Mouse (Mus musculus) left cerebral cortex, postnatal 4 days (tissue): Measurements from ENCODE around the gene Tspan18. TPM values are rescaled to one million over a fixed set of nuclear protein-coding genes. Genes with fewer than 3 reads are reported as not detected.

Experiments used
- DNase-seq: peaks from one replicate; pipeline ENCODE4 v3.0.0-alpha.2; 2022
- intact Hi-C: fragments of 180-260 bp; cut with DNase I; formaldehyde crosslinking; loops from one replicate; pipeline ENCODE4 v1.15.1; 2025
- total RNA-seq, 2 experiments: library from RNA; stranded (reverse); gene quantifications; 2 replicates each; pipeline ENCODE4 v1.2.3; 2021

Gene Tspan18
- total RNA-seq, 2 experiments from 2014 or later: 13.8 to 14.6 TPM

GRCm38 (mm10) chr2:93345663-93346268, 11.5 kb upstream of the Tspan18 start:
- intact Hi-C loops: no loop called here
- DNase-seq: no peak

- intact Hi-C loops: no loop called here
- no peak for DNase-seq
Observed at GRCm38 (mm10) chr2:93339373-93340106, 5.2 kb upstream of the Tspan18 start.

GRCm38 (mm10) chr2:93335996-93336395, 1.7 kb upstream of the Tspan18 start:
- intact Hi-C loops: no loop called here
- DNase-seq: no peak

DNA sequence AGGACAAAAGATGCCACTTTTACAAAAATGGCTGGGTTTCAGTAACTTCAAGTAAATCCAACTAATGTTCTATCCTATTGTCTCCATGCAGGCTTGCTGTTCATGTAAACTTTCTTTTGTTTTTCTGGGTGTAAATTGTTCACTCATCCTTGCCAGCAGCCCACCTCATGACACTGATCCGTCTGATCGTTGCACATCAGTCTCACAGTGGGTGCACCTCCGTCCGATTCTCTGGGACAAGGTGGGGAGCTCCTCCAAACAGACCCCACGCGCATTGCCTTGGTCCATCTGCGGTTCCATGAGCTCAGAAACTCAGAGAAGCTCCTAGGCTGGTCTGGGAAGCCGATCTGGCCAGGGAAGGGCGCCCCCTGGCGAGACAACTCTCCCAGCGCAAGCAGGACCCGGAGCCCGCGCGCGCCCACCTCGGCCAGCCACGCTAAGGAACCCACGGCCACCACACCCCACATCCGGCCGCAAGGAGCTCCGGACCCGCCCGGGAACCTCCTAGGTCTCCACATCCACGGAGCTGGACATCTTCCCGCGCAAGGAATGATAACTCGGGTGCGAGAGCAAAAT, 976 bp downstream of the Tspan18 start:
- intact Hi-C loops: loop anchor here (2.0 kb wide), 1 partner anchor 115 kb away; no protein-coding TSS in a partner anchor

DNA sequence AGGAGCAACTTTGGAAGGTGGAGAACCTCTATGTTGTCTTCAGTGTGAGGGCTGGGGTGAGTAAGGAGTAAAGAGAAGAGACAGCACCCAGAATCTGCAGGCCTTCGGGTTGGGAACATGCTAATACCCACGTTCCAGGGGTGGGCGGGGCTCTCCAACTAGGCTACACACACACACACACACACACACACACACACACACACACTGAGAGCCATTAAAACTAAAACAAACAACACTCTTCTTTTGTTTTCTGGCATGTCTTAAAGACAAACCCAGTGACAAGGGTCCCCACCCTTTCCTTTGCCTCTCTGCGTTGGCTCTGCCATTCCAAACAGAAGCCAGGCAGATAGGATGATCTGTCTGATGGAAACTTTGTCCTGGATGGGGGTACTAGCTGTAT, 2.0 kb downstream of the Tspan18 start:
- DNase-seq: no peak
- intact Hi-C loops: loop anchor here (2.0 kb wide), 1 partner anchor 113 kb away; no protein-coding TSS in a partner anchor

More for the DNA sequence above, 976 bp downstream of the Tspan18 start:
- DNase-seq: peak; percentile 91

- intact Hi-C loops: no loop called here
- DNase-seq: no peak
Observed at GRCm38 (mm10) chr2:93331121-93331520, 3.2 kb downstream of the Tspan18 start.

- DNase-seq: no peak
- intact Hi-C loops: no loop called here
Observed at GRCm38 (mm10) chr2:93329120-93329519, 5.2 kb downstream of the Tspan18 start.

GRCm38 (mm10) chr2:93327915-93328555, 6.3 kb downstream of the Tspan18 start:
- peak; percentile 76 for DNase-seq
- intact Hi-C loops: no loop called here

GRCm38 (mm10) chr2:93324681-93325080, 9.6 kb downstream of the Tspan18 start:
- intact Hi-C loops: no loop called here
- DNase-seq: no peak

GRCm38 (mm10) chr2:93321946-93322345, 12.4 kb downstream of the Tspan18 start:
- intact Hi-C loops: no loop called here
- no peak for DNase-seq

GRCm38 (mm10) chr2:93320267-93320666, 14.0 kb downstream of the Tspan18 start:
- no peak for DNase-seq
- intact Hi-C loops: no loop called here

- intact Hi-C loops: no loop called here
- no peak for DNase-seq
Observed at GRCm38 (mm10) chr2:93319598-93319997, 14.7 kb downstream of the Tspan18 start.

- intact Hi-C loops: no loop called here
- DNase-seq: no peak
Observed at GRCm38 (mm10) chr2:93318781-93319349, 15.4 kb downstream of the Tspan18 start.

- intact Hi-C loops: no loop called here
- DNase-seq: no peak
Observed at GRCm38 (mm10) chr2:93313768-93314632, 20.3 kb downstream of the Tspan18 start.

DNA sequence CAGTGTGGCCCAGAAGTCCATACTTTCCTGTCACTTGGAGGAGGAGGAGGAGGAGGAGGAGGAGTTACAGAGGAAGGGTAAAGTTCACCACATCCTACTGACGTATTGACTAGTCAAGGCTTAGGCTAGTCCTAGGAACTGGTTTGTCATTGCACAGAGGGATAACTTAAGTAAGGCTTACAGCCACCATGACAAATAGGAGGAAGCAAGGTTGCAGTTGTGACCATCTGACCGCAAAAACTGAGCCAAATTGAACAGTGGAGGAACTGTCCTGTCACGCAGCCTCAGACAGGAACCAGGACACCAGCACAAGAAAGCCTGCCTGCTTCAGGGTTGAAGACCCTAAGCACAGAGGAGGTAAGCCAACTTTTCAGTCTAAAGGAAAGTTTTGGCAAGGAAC, 21.8 kb downstream of the Tspan18 start:
- no peak for DNase-seq
- intact Hi-C loops: no loop called here

DNA sequence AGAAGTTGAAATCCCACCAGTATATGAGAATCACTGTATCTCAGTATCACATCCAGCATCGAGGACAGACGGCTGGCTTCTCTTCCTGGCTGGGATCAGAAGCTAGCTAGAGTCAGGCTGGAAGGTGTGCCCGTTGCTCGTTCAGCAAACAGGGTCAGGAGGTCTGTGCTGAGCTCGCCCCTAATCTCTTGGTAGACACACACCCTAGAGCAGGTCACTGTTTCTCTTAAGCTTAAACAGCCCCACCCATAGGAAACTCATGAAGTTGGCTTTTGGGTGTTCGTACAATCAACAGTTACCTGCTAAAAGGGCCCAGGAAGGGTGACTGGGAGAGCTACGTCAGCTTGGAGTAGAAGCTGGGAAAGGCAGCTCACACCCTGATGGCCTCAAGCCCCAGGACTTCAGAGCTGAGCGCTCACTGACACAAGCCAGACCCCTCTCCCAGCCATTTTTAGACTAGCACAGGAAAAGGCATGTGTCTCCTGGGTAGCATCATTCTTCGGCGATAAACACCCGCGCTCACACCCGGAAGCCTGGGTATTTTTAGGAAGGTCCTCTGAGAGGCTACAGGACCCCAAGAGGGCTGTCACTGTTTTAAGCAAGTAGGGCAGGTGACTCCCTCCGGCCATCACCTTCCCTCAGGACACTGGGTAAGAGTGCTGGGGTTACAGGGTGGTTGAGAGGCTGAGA, 24.4 kb downstream of the Tspan18 start:
- DNase-seq: no peak
- intact Hi-C loops: no loop called here

DNA sequence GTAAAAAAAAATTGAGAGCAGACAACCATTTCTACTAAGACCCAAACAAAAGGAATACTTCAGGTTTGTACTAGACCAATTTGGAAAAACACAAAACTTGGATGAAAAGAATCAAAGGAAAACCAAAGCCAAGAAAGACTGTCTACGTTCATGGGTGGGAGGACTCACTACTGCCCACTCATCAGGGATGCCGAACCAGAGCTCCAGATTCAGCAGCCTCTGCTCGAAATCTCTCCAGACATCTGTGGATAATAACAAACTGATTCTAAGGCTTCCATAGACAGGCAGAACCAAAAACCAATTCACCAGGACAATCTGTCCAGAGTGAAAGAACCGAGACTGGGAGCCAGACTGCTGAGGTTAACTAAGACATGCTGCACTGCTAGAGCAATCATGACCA, 27.4 kb downstream of the Tspan18 start:
- intact Hi-C loops: no loop called here
- DNase-seq: no peak

GRCm38 (mm10) chr2:93304273-93304634, 30.1 kb downstream of the Tspan18 start:
- intact Hi-C loops: no loop called here
- DNase-seq: no peak

DNA sequence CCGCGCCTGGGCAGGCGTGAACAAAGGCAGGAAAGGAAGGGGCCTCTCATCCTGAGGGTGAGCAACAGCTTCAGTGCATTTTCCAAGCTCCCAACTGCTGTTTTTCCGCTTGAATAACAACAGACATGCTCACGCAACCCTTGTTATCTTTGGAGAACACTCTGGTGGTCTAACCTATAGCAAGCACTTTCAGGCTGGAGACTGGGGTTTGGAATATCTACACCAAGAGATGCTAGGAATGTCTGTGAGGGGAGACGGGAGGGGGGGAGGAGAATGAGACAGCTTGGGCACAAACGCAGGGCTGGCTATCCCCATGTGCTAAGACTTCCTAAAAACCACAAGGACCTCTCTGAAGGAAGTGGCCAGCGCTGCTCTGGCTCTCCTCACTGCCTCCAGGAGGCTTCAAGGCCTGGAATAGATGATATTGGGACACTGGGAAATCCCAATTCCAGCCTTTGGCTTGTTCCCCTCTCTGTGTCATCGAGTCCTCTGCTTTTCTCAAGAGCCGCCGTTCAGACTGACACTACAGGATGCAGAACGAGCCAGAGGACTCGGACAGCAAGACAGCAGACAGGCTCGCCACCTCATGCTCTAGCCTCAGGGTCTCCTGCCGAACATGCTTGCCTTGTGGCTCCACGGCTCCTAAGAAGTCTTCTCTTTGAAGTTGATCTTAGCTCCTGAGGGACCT, 30.6 kb downstream of the Tspan18 start:
- DNase-seq: no peak
- intact Hi-C loops: no loop called here
